Mouse (Mus musculus): ENCODE results near the gene D630003M21Rik.

DNA sequence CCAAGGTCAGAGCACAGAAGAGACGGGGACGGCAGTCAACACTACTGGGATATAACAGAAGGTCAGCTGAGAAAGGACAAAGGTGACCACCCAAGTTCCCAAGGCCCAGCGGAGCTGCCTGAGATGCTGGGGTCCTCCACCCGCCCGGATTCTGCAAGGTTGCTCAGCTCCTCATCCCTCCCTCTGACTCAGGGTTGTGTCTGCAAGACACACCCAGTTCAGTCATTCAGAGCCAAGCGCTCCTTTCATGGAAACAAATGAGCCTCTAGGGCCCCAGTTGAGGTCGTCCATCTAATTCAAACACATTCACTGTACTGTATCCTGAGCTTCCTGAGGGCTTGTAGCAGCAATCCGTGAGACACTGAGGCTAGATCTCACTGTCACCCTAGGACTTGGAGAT lies 74.4 kb downstream of the D630003M21Rik start:
- TF ChIP-seq POLR2A (IDR thresholded peaks at IDR 0.05; ENCODE audit: borderline replicate concordance, insufficient read depth, low read length) (no peak), CTCF (IDR thresholded peaks at IDR 0.05; ENCODE audit: borderline replicate concordance, insufficient read depth, low read depth, low read length) (no peak)
